Mouse (Mus musculus): ENCODE data around the gene Acyp1.

Acyp1 gene

GRCm38 (mm10) chr12:85287809-85288485 is at the start of gene Acyp1:
Gene Acyp1 (minus strand): TSS chr12:85288438.
- in situ Hi-C loops (cut with MboI, MseI): no loop called here

GRCm38 (mm10) chr12:85337567-85338311 is 49.5 kb upstream of the Acyp1 start:
- in situ Hi-C loops (cut with MboI, MseI): no loop called here

DNA sequence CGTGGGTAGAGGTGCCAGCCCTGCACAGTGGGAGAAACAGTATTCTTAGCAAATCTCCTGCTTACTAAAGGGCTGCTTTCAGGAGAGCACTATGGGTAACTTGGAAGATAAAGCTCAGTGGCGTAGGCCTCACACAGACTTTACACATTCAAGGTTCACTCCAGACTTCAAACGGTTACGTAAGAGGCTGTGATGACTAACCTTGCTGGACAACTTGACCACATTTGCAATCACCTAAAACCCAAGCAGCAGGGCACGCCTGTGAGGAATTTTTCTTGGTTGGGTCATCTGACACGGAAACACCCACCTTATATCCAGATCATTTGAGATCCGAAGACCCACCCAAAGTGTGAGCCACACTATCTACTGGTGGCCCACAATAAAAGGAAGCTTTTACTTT is 41.9 kb upstream of the Acyp1 start:
- in situ Hi-C loops (cut with MboI, MseI): no loop called here

DNA sequence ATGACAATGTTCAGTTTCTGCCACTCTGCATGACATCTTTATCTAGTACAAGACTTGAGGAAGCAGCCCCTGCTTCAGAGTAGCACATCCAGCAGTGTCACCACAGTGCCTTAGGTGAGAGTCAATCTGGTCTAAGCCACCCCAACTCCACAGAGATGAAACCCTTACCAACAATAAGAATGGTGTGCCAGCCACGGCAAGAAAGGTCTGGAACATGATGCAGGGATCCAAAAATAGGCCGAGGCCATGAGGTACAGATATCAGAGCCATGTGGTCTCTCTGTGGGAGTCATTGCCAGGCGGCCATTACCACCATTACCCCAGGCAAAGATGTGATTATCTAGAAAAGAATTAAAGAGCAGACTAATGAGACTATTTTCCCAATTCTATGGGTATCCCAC is 20.4 kb upstream of the Acyp1 start:
- in situ Hi-C loops (cut with MboI, MseI): loop anchor here (5.0 kb wide), 1 partner anchor 661 kb away; no protein-coding TSS in a partner anchor

- in situ Hi-C loops (cut with MboI, MseI): loop anchor here (5.0 kb wide), 1 partner anchor 658 kb away; no protein-coding TSS in a partner anchor
Measured at GRCm38 (mm10) chr12:85305247-85305892, 17.1 kb upstream of the Acyp1 start.

DNA sequence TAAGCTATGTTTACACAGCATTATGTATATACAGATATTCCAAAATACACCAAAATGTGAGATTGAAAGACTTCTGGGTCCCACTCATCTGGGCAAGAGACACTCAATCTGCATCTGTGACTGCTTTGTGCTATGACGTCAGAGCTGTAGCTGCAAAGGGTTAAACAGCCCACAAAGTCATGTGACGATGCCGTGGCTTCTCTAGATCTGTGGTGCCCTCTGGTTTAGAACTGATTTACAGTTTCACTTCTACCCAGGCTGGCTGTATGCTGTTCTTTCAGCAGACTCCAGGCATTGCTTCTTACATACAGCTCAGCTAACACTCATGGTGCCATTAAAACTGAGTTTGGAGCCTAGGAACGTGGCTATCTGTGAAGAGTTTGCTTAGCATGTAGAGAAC is 16.5 kb upstream of the Acyp1 start:
- in situ Hi-C loops (cut with MboI, MseI): loop anchor here (5.0 kb wide), 1 partner anchor 657 kb away; no protein-coding TSS in a partner anchor

- in situ Hi-C loops (cut with MboI, MseI): no loop called here
Measured at GRCm38 (mm10) chr12:85303256-85303655, 15.0 kb upstream of the Acyp1 start.

DNA sequence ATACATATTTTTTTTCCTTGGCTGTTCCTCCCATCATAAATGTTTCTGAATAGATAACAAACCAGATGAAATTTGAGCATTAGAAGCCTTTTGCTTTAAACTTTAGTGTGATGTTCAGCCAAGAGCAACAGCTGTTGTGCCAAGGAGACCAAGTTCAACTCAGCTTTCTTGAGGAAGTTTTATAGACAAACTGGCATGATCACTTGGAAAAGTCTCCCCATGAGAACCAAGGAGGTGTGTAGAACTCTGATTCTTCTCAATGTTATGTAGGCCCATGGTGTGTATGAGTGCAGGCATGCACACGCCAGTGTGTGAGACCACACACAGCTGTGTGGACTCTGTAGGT is 10.6 kb upstream of the Acyp1 start:
- in situ Hi-C loops (cut with MboI, MseI): no loop called here

GRCm38 (mm10) chr12:85298127-85298834 is 10.0 kb upstream of the Acyp1 start:
- in situ Hi-C loops (cut with MboI, MseI): no loop called here

- in situ Hi-C loops (cut with MboI, MseI): no loop called here
Measured at GRCm38 (mm10) chr12:85297345-85297997, 9.2 kb upstream of the Acyp1 start.

GRCm38 (mm10) chr12:85296915-85297314 is 8.7 kb upstream of the Acyp1 start:
- in situ Hi-C loops (cut with MboI, MseI): no loop called here

DNA sequence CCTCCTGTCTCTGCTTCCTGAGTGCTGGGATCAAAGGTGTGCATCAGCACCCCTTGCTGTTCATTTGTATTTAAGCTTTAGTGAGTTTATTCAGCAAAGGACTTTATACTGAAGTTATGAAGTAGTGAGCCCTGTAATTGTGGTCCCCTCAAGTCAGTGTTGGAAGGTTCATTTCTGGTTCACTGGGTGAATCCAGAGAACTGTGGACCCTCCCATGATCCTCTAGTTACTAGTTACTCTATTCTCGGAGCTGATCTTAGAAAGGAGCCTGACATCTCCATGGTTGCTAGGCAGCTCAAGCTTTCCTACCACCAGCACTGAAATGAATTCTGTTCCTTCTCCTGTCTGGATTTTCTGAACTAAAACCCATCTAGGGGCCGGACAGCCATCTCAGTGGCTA is 7.3 kb upstream of the Acyp1 start:
- in situ Hi-C loops (cut with MboI, MseI): no loop called here

GRCm38 (mm10) chr12:85292906-85293305 is 4.7 kb upstream of the Acyp1 start:
- in situ Hi-C loops (cut with MboI, MseI): no loop called here

GRCm38 (mm10) chr12:85292288-85292687 is 4.0 kb upstream of the Acyp1 start:
- in situ Hi-C loops (cut with MboI, MseI): no loop called here

- in situ Hi-C loops (cut with MboI, MseI): no loop called here
Measured at GRCm38 (mm10) chr12:85291541-85291940, 3.3 kb upstream of the Acyp1 start.

DNA sequence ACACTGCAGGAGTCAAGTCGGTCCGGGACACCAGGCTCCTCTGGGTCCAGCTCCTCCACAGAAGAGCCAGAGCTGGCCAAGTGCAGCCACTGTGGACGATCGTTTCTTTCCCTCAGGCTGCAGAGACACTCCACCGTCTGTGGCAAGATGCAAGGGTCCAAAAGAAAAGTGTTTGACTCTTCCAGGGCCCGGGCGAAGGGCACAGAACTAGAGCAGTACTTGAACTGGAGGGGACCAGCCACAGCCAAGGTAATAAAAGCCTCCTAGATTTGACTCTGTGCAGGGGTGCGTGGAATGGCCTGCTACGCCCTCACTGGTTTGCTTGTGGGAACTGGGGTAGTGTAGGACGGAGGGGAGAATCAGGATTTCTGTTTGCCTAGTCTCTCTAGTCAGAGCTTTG is 2.4 kb upstream of the Acyp1 start:
- in situ Hi-C loops (cut with MboI, MseI): no loop called here

DNA sequence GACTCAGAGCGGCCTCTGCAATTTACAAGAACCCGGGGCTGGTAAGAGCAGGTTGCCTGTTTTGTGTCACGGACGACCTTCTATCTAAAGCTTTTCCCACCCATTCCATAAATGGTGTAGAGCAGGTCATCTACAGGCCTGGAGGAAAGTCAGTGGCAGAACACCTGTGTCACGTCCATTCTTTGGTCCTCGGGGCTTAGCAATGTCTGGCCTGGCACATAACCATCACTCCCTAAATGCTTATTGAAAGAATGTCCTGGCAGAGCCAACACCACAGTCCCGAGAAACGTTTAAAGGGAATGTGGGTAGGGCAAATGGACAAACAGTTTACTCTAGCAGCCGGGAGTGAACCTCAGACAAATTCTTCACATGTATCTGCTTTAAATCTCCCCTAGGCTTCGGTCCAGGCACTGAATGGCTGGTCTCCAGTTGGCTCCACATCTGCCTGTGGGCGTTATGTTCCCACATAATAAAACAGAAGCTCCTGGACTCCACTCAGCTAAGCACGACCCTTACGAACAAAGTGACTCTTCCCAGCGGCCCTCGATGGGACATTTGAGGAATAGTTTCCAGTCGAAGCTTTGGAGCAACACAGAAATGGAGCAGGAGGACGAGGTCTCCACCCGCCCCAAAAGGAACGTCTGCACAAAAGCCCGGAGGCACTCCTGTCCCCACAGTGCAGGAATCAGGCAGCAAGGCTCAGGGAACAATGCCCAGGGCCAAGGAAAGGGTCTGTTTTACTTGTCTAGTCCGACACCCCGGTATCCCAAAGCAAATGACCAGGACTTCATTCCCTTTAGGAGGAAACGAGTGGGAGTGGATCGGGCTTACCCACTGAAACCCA is 1.1 kb upstream of the Acyp1 start:
- in situ Hi-C loops (cut with MboI, MseI): no loop called here

DNA sequence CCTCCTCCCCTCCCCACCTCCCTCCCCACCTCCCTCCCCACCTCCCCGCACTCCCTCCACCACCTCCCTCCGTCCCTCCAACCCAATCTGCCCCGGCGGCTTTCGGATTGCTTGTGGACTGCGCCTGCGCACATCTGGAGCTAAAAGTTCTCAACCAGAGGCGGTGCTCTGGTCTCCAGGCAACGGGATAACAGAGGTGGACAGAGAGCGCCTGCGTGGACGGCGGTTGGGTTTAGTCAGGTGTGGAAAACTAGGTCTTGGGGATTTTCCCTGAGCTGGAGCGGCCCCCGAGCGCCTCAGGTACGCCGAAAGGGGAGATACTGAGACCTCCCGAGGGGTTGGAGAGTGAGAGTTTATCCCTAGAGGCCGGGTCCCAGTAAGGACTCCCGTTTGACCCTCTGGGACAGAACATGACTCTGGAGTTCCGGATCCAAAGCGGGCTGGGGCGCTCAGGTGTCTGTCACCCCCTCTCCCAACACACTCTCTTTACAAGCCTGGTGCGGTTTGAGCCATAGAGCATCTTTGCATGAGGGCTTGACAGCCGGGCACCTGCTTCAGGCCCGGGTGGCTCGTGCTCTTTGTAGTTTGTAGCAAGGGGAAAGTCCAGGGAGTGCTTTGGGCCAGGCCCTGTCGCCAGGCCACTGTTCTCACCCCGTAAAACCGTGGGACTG is 383 bp upstream of the Acyp1 start, which contains the start of gene Zc2hc1c:
Gene Zc2hc1c (plus strand): TSS at position 106 of the 671 bp plus-strand sequence.
- in situ Hi-C loops (cut with MboI, MseI): no loop called here

- in situ Hi-C loops (cut with MboI, MseI): no loop called here
Measured at GRCm38 (mm10) chr12:85286941-85287340, 1.3 kb downstream of the Acyp1 start.

GRCm38 (mm10) chr12:85284996-85285395 is 3.2 kb downstream of the Acyp1 start:
- in situ Hi-C loops (cut with MboI, MseI): loop anchor here (5.0 kb wide), 1 partner anchor 113 kb away; no protein-coding TSS in a partner anchor

Measured in T-helper 1 cell (primary cell).